ENCODE assay signal across 21 mouse cellular contexts in genomic region chr3:113356558-113356957, GRCm38 (mm10). TPM values are rescaled to one million over a fixed set of nuclear protein-coding genes. Genes with fewer than 3 reads are reported as not detected.
"Had no signal": no experiment of that assay in that cellular context is flagged by ENCODE, and none has a peak within 500 bp of the region (broad histone marks: within the 10 kb centered on the region; RNA-seq: fewer than 3 reads in every experiment).

Amy2a2 (minus strand) TSS chr3:113356658.

RNA-seq across cellular contexts. Expression of gene Amy2a2, which starts in this region (rescaled TPM):
- polyA plus RNA-seq: heart, adult 2 months; heart, embryonic 10.5 days; heart, embryonic 11.5 days; heart, embryonic 12.5 days; heart, embryonic 13.5 days; heart, embryonic 14.5 days; heart, postnatal 0 days; hindbrain, embryonic 10.5 days; hindbrain, embryonic 11.5 days; hindbrain, embryonic 12.5 days; hindbrain, embryonic 13.5 days; hindbrain, embryonic 14.5 days; hindbrain, embryonic 15.5 days; hindbrain, embryonic 16.5 days; hindbrain, postnatal 0 days; inflammation-experienced regulatory T-cells, adult 6 months; kidney, adult 2 months; kidney, embryonic 14.5 days; kidney, embryonic 16.5 days; kidney, postnatal 0 days; large intestine, adult 2 months had no signal
